Mouse (Mus musculus) liver, embryonic 11.5 days (tissue): ENCODE measurements around the gene Ftsj3. TPM values are rescaled to one million over a fixed set of nuclear protein-coding genes. Genes with fewer than 3 reads are reported as not detected.
A peak's percentile ranks its signal among the peaks of the same experiment; 100 is the strongest.

ENCODE experiments used
- ATAC-seq: fragments of 200-750 bp; cut with Nextera tagmentation; replicated peaks from 2 replicates; pipeline ENCODE4 v1.8.0; 2017; ENCODE audit warnings: moderate number of reproducible peaks, mild to moderate bottlenecking, moderate TSS enrichment, moderate library complexity; ENCODE audit not compliant: low FRiP score
- DNase-seq: peaks from one replicate; pipeline ENCODE4 v3.0.0-alpha.2; 2017; ENCODE audit warnings: low spot score
- H3K27ac ChIP-seq: fragments of 300-500 bp; sonication (generic); 2 replicates; pipeline ENCODE4 v1.5.1; 2014; ENCODE audit warnings: mild to moderate bottlenecking, low read depth, low read length, control low read depth
- H3K27me3 ChIP-seq: fragments of 300-500 bp; sonication (generic); replicated peaks from 2 replicates; pipeline ENCODE4 v1.6.1; 2014; ENCODE audit warnings: low read length, mixed read lengths; ENCODE audit not compliant: control insufficient read depth, insufficient read depth
- H3K36me3 ChIP-seq: fragments of 300-500 bp; sonication (generic); 2 replicates; pipeline ENCODE4 v1.6.1; 2014; ENCODE audit warnings: mild to moderate bottlenecking, low read length, moderate library complexity, mixed read lengths; ENCODE audit not compliant: control insufficient read depth, insufficient read depth
- H3K4me1 ChIP-seq: fragments of 300-500 bp; sonication (generic); replicated peaks from 2 replicates; pipeline ENCODE4 v1.6.1; 2014; ENCODE audit warnings: low read length, mixed read lengths; ENCODE audit not compliant: control insufficient read depth, insufficient read depth
- H3K4me2 ChIP-seq: fragments of 300-500 bp; sonication (generic); 2 replicates; pipeline ENCODE4 v1.6.1; 2014; ENCODE audit warnings: mild to moderate bottlenecking, control low read depth, moderate library complexity
- H3K4me3 ChIP-seq: fragments of 300-500 bp; sonication (generic); 2 replicates; pipeline ENCODE4 v1.5.1; 2014; ENCODE audit warnings: low read depth, low read length, control low read depth
- H3K9ac ChIP-seq: fragments of 300-500 bp; sonication (generic); 2 replicates; pipeline ENCODE4 v1.6.1; 2014; ENCODE audit warnings: low read depth, low read length, control low read depth
- H3K9me3 ChIP-seq: fragments of 300-500 bp; sonication (generic); 2 replicates; pipeline ENCODE4 v1.6.1; 2016; ENCODE audit warnings: low read length, inconsistent platforms, mixed read lengths; ENCODE audit not compliant: control insufficient read depth
- WGBS: fragments of 180-500 bp; shearing (Covaris S2); extraction: QIAGEN DNeasy Blood & Tissue Kit; methylation state at CpG from one replicate; pipeline ENCODE4 v1.1.7; 2014; 5-methylcytosine and 5-hydroxymethylcytosine counted together
- polyA plus RNA-seq: library from polyadenylated mRNA; unstranded; fragments of >200 nt; fragmentation: Nextera tagmentation; extraction: Ambion mirVana; gene quantifications from 2 replicates; pipeline ENCODE4 v1.2.1, GENCODE M21; 2014

The Ftsj3 gene
- polyA plus RNA-seq, 1 experiment from 2014 or later: 110 TPM

GRCm38 (mm10) chr11:106265570-106265969 is 9.7 kb upstream of the Ftsj3 start:
- ATAC-seq: no peak
- no peak overlapping the region for H3K27ac ChIP-seq
- no peak overlapping the region for H3K4me3 ChIP-seq
- DNase-seq: no peak
- H3K27me3 ChIP-seq: no peaks in the 10 kb centered on the region
- no peaks in the 10 kb centered on the region for H3K9me3 ChIP-seq
- peaks cover 68% of the 10 kb centered on the region for H3K36me3 ChIP-seq
- H3K9ac ChIP-seq: no peak overlapping the region
- no peak overlapping the region for H3K4me2 ChIP-seq
- WGBS: 87% methylated on average over 4 of the region's 4 CpGs
- H3K4me1 ChIP-seq: peaks cover 26% of the 10 kb centered on the region

DNA sequence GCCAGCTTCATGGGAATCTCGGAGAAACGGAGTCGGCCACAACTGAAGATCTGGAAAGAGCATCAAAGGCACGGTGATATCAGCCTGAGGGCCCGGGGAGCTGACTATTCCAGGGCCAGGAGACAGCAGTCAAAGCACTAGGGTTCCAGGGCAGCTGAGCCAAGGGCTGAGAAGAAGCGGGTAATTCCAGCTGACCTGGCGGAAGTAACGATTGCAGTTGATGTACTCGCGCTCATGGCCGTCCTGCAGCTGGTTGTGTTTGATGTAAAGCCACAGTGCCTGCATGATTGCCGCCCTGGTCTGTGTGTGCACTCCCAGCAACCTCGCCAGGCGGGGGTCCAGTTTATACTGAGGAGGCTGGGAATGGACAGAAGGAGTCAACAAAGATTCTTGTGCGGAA is 9.1 kb upstream of the Ftsj3 start:
- H3K9ac ChIP-seq: no peak overlapping the region
- peaks cover 68% of the 10 kb centered on the region for H3K36me3 ChIP-seq
- H3K4me3 ChIP-seq: no peak overlapping the region
- DNase-seq (no peak), ATAC-seq (no peak)
- H3K27ac ChIP-seq: no peak overlapping the region
- H3K9me3 ChIP-seq: no peaks in the 10 kb centered on the region
- 91% methylated on average over 15 of the region's 15 CpGs for WGBS
- peaks cover 22% of the 10 kb centered on the region for H3K4me1 ChIP-seq
- H3K27me3 ChIP-seq: no peaks in the 10 kb centered on the region
- H3K4me2 ChIP-seq: no peak overlapping the region

- Histone ChIP-seq H3K4me3 (no peak overlapping the region), H3K27ac (no peak overlapping the region), H3K27me3 (no peaks in the 10 kb centered on the region), H3K9me3 (no peaks in the 10 kb centered on the region), H3K36me3 (peaks cover 72% of the 10 kb centered on the region), H3K4me2 (no peak overlapping the region), H3K4me1 (peaks cover 18% of the 10 kb centered on the region), H3K9ac (no peak overlapping the region)
- DNase-seq (no peak), ATAC-seq (no peak)
- 87% methylated on average over 9 of the region's 9 CpGs for whole genome bisulfite sequencing
Measured at GRCm38 (mm10) chr11:106263963-106264362, 8.1 kb upstream of the Ftsj3 start.

DNA sequence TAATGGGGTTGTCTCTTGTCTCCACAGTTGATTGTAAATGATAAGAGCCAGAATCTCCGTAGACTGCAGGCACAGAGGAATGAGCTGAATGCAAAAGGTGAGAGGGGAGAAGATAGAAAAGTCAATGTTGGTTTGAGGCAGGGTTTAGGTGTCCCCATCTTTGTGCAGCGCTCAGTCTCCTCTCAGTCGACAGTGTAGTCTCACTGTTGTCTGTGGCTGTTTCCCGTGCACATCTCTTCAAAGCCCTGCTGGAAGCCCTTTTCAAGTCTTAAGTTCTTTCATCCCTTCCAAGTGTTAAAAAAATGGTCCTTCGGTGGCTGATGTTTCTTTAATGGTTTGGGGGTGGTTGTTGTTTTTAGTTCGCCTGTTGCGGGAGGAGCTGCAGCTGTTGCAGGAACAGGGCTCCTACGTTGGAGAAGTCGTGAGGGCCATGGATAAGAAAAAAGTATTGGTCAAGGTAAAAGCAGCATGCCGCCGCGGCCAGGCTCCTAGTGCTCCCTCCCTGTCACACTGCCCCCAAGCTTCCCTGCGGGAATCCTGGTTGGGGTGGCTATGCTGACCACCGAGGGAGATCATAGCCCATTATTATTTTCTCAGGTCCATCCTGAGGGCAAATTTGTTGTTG is 5.1 kb upstream of the Ftsj3 start:
- H3K9ac ChIP-seq: no peak overlapping the region
- no peak for ATAC-seq

GRCm38 (mm10) chr11:106256775-106257174 is 896 bp upstream of the Ftsj3 start:
- H3K36me3 ChIP-seq: peaks cover 47% of the 10 kb centered on the region
- H3K27ac ChIP-seq: no peak overlapping the region

More for the DNA sequence above, 5.1 kb upstream of the Ftsj3 start:
- Histone ChIP-seq H3K9me3 (no peaks in the 10 kb centered on the region), H3K4me1 (peaks cover 8% of the 10 kb centered on the region), H3K4me2 (no peak overlapping the region), H3K36me3 (peaks cover 65% of the 10 kb centered on the region), H3K27ac (no peak overlapping the region), H3K27me3 (no peaks in the 10 kb centered on the region), H3K4me3 (no peak overlapping the region)
- WGBS: 85% methylated on average over 14 of the region's 14 CpGs
- DNase-seq: no peak

GRCm38 (mm10) chr11:106255174-106255573 is 705 bp downstream of the Ftsj3 start:
- 0 out of 2 replicates have a peak overlapping the region, but pooled peaks have one; percentile 43 for H3K27ac ChIP-seq
- no peaks in the 10 kb centered on the region for H3K9me3 ChIP-seq
- ATAC-seq (no peak), DNase-seq (no peak)
- no peaks in the 10 kb centered on the region for H3K27me3 ChIP-seq
- H3K4me1 ChIP-seq: peaks cover 14% of the 10 kb centered on the region
- peaks cover 47% of the 10 kb centered on the region for H3K36me3 ChIP-seq
- peak overlapping the region; percentile 93 for H3K4me2 ChIP-seq
- H3K4me3 ChIP-seq: peak overlapping the region; percentile 92
- WGBS: 2% methylated on average over 22 of the region's 22 CpGs
- peak overlapping the region; percentile 90 for H3K9ac ChIP-seq

More at GRCm38 (mm10) chr11:106256775-106257174, 896 bp upstream of the Ftsj3 start:
- Histone ChIP-seq H3K4me2 (peak overlapping the region; percentile 93), H3K9me3 (no peaks in the 10 kb centered on the region), H3K9ac (peak overlapping the region; percentile 90), H3K4me3 (peak overlapping the region; percentile 92), H3K4me1 (peaks cover 14% of the 10 kb centered on the region), H3K27me3 (no peaks in the 10 kb centered on the region)
- DNase-seq (no peak), ATAC-seq (no peak)
- WGBS: 54% methylated on average over 5 of the region's 5 CpGs

DNA sequence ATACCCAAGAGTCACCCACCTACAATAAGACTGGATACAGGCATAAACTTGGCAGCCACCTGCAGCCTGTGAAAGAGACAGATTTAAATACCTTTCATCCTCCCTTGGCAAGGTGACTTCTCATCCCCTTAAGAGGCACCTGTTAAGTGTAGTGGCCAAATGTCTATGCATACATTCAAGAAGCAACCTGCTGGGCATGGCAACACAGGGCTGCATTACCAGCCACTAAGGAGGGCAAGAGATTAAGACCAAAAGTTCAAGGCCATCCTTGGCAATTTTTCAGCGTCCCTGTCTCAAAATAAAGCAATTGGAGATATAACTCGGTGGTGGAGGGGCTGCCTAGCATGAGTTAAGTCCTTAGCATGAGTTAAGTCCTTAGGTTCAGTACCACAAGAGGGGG is 1.1 kb downstream of the Ftsj3 start:
- Histone ChIP-seq H3K27me3 (no peaks in the 10 kb centered on the region), H3K4me3 (peak overlapping the region; percentile 92), H3K4me1 (peaks cover 14% of the 10 kb centered on the region), H3K36me3 (peaks cover 50% of the 10 kb centered on the region), H3K9ac (peak overlapping the region; percentile 90), H3K4me2 (peak overlapping the region; percentile 93), H3K27ac (no peak overlapping the region), H3K9me3 (no peaks in the 10 kb centered on the region)
- ATAC-seq: no peak
- no peak for DNase-seq
- WGBS: 7% methylated on average over 2 of the region's 2 CpGs

DNA sequence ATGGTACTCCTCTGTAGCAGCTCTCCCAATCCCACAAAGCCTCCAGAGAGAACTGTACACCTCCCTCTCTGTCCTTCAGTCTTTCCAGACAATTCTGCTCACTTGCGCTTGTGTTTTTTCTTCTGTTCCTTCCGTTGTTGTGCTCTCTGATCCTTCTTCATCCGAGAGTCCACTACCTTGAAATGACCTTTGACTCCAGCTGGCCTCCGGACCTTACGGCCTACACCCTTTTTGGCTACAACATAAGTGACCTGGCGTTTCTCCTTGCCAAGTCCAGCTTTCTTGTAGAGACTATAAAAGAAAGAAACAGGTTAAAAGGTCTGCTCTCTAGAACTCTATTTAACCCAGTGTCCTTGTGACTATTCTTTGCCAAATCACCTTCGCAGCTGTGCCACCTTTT is 6.6 kb downstream of the Ftsj3 start:
- H3K27ac ChIP-seq: no peak overlapping the region
- peaks cover 4% of the 10 kb centered on the region; the same call in 1 of the 2 replicates for H3K9me3 ChIP-seq
- 84% methylated on average over 7 of the region's 7 CpGs for WGBS
- DNase-seq (no peak), ATAC-seq (no peak)
- H3K4me2 ChIP-seq: no peak overlapping the region
- no peak overlapping the region for H3K9ac ChIP-seq
- no peaks in the 10 kb centered on the region; the same call in 1 of the 2 replicates for H3K4me1 ChIP-seq
- H3K27me3 ChIP-seq: no peaks in the 10 kb centered on the region
- no peak overlapping the region for H3K4me3 ChIP-seq
- peaks cover 82% of the 10 kb centered on the region for H3K36me3 ChIP-seq

GRCm38 (mm10) chr11:106246834-106247233 is 9.0 kb downstream of the Ftsj3 start:
- DNase-seq: no peak
- Histone ChIP-seq H3K27me3 (no peaks in the 10 kb centered on the region), H3K9ac (no peak overlapping the region), H3K36me3 (peaks cover 83% of the 10 kb centered on the region), H3K4me2 (no peak overlapping the region), H3K4me1 (no peaks in the 10 kb centered on the region), H3K4me3 (no peak overlapping the region), H3K9me3 (peaks cover 4% of the 10 kb centered on the region; the same call in 1 of the 2 replicates), H3K27ac (no peak overlapping the region)
- 98% methylated on average over 1 of the region's 1 CpGs for WGBS
- no peak for ATAC-seq
